Mouse (Mus musculus): ENCODE results near the gene 1700113H08Rik.

1700113H08Rik gene

GRCm38 (mm10) chr10:87057500-87058250 lies at the start of gene 1700113H08Rik:
Gene 1700113H08Rik, plus strand, starts transcription at chr10:87058045.
- DNase-seq: peak; percentile 18

GRCm38 (mm10) chr10:87008215-87008499 lies 49.7 kb upstream of the 1700113H08Rik start:
- DNase-seq: no peak

- DNase-seq: no peak
Measured at GRCm38 (mm10) chr10:87012087-87012486, 45.8 kb upstream of the 1700113H08Rik start.

GRCm38 (mm10) chr10:87014391-87014965 lies 43.4 kb upstream of the 1700113H08Rik start:
- no peak for DNase-seq

- no peak for DNase-seq
Measured at GRCm38 (mm10) chr10:87015403-87015802, 42.4 kb upstream of the 1700113H08Rik start.

GRCm38 (mm10) chr10:87016151-87016692 lies 41.6 kb upstream of the 1700113H08Rik start:
- DNase-seq: peak; percentile 23

- no peak for DNase-seq
Measured at GRCm38 (mm10) chr10:87018876-87019275, 39.0 kb upstream of the 1700113H08Rik start.

GRCm38 (mm10) chr10:87020711-87021110 lies 37.1 kb upstream of the 1700113H08Rik start:
- peak; percentile 75 for DNase-seq

GRCm38 (mm10) chr10:87024884-87025283 lies 33.0 kb upstream of the 1700113H08Rik start:
- peak; percentile 90 for DNase-seq

- no peak for DNase-seq
Measured at GRCm38 (mm10) chr10:87032768-87033167, 25.1 kb upstream of the 1700113H08Rik start.

GRCm38 (mm10) chr10:87035866-87036265 lies 22.0 kb upstream of the 1700113H08Rik start:
- no peak for DNase-seq

- no peak for DNase-seq
Measured at GRCm38 (mm10) chr10:87036271-87036703, 21.6 kb upstream of the 1700113H08Rik start.

GRCm38 (mm10) chr10:87037062-87037461 lies 20.8 kb upstream of the 1700113H08Rik start:
- no peak for DNase-seq

GRCm38 (mm10) chr10:87039340-87039739 lies 18.5 kb upstream of the 1700113H08Rik start:
- no peak for DNase-seq

GRCm38 (mm10) chr10:87039800-87040199 lies 18.0 kb upstream of the 1700113H08Rik start:
- DNase-seq: no peak

GRCm38 (mm10) chr10:87041265-87041664 lies 16.6 kb upstream of the 1700113H08Rik start:
- DNase-seq: no peak

GRCm38 (mm10) chr10:87045273-87045672 lies 12.6 kb upstream of the 1700113H08Rik start:
- DNase-seq: no peak

- DNase-seq: no peak
Measured at GRCm38 (mm10) chr10:87046469-87046868, 11.4 kb upstream of the 1700113H08Rik start.

GRCm38 (mm10) chr10:87046931-87047468 lies 10.8 kb upstream of the 1700113H08Rik start:
- no peak for DNase-seq

- DNase-seq: no peak
Measured at GRCm38 (mm10) chr10:87049179-87049578, 8.7 kb upstream of the 1700113H08Rik start.

- DNase-seq: no peak
Measured at GRCm38 (mm10) chr10:87051714-87052113, 6.1 kb upstream of the 1700113H08Rik start.

GRCm38 (mm10) chr10:87058251-87058925 lies 543 bp downstream of the 1700113H08Rik start:
- peak; percentile 28 for DNase-seq

- no peak for DNase-seq
Measured at GRCm38 (mm10) chr10:87058926-87059325, 1.1 kb downstream of the 1700113H08Rik start.

Data from kidney, postnatal 10 days (tissue).